Mouse (Mus musculus) megakaryocyte progenitor cell, adult 5-6 weeks (primary cell): ENCODE data around the gene Ssna1. TPM values are rescaled to one million over a fixed set of nuclear protein-coding genes. Genes with fewer than 3 reads are reported as not detected.

Source experiments
- ATAC-seq: replicated peaks from 2 replicates; pipeline ENCODE4 v1.8.0; 2016; ENCODE audit warnings: mild to moderate bottlenecking, moderate TSS enrichment, inconsistent platforms; ENCODE audit not compliant: poor library complexity
- total RNA-seq, 2 experiments: library from RNA; stranded (forward) in 1 of 2; stranded (reverse) in 1 of 2; fragments of 157-497, 149-512 nt in 1 of 2; fragments of 200-1000 nt in 1 of 2; gene quantifications; 2 replicates each; pipeline versions ENCODE4 v1.2.3 to v1.2.4; 2015 to 2017

The Ssna1 gene
- total RNA-seq, 2 experiments from 2014 or later: 92.7 to 136 TPM

DNA sequence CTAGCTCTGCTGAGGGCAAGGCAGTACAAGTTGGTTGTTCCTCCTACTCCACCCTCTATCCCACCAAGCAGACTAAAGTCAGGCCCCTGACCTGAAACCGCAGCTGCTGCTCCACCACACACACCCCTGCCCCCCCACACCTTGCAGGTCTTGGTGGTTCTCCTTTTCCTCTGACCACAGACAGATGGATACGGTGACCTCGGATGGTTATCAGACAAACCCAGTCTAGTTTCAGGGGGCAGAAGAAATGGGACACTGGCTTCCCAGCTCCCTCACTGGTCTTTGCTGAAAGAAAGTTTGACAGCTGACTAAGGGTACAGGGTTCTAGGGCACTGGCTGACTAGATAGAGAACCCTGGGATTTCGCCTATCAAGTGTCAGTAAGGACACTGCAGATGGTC lies 38.8 kb downstream of the Ssna1 start:
- peak; percentile 53 for ATAC-seq

DNA sequence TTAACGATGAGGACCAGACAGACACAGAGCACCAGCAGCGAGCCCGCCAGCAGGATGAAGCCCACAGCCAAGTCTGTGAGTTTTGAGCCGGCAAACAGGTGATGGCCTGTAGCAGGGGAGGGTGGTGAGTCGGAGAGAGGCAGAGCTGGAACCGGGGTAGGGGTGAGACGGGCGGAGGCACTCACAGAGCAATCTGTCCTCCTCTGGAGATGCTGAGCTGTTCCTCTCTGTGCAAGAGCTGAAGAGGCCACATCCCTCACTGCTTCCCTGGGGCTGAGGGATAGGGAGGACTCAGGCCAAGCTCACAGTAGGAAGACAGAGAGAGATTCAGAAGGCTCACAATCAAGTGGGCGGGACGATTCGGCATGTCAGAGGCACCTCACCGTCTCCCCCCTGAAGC lies 41.2 kb downstream of the Ssna1 start:
- no peak for ATAC-seq

DNA sequence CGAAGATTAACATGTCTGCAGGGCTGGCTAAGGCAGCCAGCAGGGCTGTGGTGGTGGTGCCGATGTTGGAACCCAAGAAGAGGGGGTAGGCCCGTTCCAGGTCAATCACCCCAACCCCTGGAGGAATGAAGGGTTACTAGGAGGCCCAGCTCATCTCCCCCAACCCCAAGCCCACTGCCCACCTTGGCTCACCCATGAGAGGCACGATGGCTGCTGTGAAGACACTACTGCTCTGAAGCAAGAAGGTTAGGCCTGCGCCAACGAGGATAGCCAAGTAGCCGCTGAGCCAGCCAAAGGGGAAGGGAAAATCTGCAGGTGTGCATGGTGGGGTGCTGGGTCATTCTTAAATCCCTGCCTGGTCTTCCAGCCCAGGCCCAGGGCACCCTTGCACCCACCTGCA lies 41.7 kb downstream of the Ssna1 start:
- ATAC-seq: no peak

DNA sequence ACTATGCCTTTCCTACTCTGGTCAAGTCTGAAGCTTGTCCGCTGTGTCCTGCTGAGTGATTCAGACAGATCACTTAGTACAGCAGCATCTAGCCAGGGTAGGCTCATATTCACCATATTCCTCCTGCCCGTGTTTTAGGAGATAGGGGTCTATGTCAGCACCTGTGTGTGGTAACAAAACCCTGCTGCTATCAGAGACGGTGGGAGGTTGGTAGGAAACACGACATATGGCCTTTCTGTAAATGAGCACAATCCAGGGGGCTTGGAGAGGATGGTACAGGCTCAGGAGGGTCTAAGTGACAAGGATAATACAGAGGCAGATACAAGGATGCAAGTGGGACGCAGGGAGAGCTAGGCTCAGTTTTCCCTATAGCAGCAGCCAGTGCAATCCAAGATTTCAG lies 42.7 kb downstream of the Ssna1 start:
- ATAC-seq: no peak

DNA sequence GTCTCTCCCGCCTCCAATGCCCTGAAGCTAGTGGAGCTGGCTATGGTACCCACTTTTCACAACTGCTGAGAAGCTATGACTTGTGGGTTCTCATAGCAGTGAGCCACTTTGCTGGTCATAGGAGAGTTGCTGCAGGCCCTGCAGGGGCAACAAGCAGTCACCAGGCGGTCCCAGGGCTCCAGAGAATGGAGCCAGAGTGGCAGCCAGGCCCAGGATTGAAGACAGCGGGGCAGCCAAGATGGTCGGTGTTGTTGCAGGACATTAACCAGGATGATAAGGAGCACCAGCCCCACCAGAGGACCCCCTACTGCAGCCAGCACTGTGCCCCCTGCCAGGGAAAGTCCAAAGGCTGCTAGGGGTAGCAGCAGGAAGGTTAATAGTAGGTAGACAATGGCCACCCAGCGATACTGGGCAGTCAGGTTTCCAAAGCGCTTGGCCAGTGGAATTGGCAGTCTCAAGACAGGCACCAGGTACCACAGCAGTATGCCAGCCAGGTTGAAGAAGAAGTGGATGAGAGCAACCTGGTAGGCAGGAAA lies 43.2 kb downstream of the Ssna1 start:
- no peak for ATAC-seq

DNA sequence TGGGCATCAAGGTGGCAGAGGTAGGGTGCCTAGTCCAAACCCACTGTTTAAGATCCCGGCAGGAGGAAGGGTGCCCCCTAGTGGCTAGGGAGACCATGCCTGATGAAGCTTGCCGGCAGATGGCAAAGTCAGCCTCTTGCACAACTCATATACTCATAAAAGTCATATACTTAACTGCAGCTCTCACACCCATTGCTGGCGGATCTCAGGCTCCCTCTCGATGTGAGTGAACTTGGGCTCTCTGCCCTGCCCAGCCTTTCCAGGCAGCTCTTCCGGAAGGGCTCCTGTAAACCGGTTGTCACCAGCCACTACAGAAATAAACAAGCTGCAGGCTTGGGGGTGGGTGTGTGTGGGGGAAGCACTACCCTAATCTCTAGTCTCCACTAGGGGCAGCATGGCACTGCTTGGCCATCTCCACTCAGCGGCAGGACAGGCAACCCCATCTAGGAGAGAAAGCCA lies 43.8 kb downstream of the Ssna1 start:
- ATAC-seq: peak; percentile 50

DNA sequence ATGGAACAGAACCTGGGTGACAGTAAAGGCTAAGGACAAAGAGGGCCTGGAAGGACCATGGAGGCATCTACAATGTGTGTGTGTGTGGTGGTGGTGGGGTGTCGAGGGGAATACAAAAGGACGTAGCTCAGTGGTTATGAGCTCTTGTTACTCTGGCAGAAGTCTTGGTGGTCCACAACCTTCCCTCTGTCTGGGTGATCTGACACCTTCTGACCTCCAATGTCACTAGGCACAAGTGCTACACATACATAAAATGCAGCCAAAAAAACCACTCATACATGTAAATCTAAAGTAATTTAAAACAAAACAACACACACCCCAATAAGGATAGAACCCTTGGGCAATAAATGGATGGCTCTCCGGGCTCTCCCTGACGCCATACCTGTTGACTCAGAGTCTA lies 44.8 kb downstream of the Ssna1 start:
- no peak for ATAC-seq

DNA sequence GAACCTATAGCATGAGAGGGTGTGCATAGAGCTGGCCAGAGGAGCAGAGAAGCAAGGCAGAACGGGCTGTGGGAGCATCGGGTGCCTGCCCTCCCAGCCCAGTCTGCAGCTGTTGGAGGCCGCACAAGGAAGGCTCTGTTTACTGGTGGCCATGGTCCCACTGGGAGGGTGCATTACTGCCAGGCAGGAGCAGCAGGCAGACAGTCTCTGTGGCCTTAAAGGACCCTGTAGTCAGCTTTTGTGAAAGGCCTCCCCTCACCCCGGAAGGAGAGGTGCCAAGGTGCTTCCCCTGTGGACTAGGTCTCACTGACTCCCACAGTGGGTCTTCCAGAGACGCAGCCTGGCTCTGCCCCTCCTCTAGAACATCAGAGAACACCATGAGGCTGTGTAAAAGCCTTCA lies 45.4 kb downstream of the Ssna1 start:
- no peak for ATAC-seq

DNA sequence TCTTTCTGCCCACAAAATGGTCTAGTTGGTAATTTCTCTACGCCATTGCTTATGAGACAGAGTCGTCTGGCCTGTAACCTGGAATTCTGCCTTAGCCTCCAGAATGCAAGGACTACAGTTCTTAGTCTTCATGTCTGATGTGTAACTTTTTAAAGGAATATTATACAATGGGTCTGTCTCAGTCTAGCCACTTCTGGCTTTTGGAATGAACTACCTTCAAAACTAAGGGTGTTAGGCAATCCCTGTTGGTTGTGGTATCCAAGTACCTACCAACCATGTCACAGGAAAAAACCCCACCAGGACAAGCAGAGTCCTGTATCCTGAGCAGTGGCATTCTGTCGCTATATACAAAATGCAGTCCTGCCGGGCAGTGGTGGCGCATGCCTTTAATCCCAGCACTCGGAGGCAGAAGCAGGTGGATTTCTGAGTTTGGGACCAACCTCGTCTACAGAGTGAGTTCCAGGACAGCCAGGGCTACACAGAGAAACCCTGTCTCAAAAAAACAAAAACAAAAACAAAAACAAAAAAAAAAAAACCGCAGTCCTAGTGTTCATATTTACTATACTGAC lies 46.3 kb downstream of the Ssna1 start:
- ATAC-seq: no peak

DNA sequence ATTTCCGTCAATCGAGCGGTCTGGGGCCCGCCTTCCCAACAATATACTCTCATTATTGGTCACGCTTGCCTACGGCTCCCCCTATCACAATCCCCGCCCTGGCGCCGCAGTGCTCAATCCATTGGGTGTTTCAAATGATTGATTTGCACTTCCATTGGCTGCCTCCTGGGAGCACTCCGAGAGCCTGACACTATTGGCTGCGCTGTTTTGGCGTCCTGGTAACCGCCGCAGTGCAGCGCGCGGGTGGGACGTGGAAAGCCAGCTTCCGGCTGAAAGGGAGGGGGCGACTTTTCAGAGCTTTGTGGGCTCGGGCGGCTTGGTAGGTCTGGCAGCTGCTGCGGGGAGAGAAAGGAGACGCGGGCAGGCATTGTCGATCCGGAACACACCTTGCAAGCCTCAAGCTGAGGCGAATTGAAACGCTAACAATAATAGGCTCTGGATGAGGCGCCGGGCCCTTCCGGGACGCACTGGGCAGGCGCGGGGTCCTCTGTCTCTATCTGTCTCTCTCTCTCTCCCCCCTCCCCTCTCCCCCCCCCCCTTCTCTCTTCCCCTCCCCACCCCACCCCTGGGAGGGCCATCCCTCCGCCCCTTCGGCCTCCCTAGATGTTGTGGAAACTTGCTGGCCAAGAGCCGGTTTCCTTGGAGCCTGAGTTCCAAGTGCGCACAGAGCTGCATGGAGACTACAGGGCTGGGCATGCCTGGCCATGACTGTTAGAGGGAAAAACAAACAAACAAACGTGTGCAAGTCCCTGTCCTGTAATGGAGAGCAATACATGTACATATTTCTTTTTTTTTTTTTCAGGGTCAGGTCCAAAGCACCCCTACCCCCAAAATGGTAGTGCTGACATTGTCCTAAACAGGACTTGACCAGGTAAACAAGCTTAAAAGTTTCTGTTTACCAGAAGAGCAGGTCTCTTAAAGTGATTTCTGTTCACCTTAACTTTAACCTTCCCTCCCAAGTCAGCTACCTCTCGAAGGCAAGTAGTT lies 47.2 kb downstream of the Ssna1 start:
- ATAC-seq: peak; percentile 65

DNA sequence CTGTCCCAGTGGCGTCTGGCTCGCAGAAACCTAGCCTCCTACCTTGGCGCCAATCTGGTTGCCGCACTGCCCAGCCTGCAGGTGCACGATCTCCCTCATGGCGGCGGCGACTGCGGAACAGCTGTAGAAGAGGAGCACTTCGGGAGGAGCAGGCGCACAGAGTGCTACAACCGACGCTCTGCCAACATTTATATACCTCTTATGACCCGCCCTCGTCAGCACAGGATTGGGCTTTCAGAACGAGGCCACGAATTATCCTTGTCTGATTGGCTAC lies 47.8 kb downstream of the Ssna1 start, which contains the start of gene Tubb4b:
Gene Tubb4b, minus strand, starts transcription at position 211 of the 274 bp plus-strand sequence.
- ATAC-seq: no peak

DNA sequence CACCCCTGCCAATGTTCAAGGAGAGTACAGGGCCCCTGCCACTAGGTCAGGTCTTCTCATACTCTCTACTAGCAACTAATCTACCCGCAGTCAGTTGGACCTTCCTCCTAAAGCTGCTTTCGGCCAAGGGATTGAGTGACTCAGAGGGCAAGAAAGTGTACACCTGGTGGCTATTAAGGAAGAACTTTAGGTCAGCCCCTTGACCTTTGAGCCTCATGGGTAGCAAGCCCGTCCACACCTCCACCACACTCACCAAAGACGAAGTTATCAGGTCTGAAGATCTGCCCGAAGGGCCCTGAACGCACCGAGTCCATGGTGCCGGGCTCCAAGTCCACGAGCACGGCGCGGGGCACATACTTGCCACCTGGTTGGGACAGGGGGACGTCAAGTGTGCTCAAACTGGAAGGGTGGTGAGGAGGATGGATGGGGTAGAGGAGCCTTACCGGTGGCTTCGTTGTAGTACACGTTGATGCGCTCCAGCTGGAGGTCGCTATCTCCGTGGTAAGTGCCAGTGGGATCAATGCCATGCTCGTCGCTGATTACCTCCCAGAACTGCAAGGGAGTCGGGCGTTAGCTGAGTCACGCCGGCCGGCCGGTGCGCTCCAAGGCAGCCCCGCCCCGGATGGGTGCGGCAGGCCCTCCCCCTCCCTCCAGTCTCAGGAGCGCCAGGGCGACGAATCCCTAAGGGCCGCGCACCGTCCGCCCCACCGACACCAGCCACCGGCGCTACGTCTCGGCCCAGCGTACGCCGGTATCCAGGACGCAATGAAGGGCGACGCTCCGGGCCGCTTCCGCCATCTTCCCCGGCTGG lies 48.4 kb downstream of the Ssna1 start:
- ATAC-seq: peak; percentile 51

DNA sequence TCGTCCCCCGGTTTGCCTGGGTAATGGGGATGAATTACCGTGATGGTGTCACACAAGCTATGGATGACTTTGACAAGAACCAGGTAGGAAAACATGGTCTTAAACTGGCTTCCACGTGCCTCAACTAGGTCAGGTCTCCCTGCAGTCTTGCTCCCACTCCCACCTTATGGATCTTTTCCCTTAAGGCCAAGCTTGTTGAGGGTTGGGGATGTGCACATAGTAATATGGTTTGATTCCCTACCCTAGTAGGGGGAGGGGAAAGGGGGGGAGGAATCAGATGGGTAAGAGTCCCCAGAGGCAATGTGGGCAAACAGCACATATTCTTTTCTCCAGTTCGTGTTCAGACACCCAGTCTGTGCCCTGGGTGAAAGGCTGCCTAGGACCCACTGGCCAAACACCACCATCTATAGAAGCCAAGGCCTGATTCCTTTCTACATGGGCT lies 50.9 kb downstream of the Ssna1 start:
- ATAC-seq: no peak

Other genes with a start within 250 kb of the Ssna1 start
Only the 30 nearest of the 34 such genes appear.
- not detected in 2 replicates for gene Entpd8, start 192.1 kb downstream of the Ssna1 start, total RNA-seq (2015)
- gene Entpd8, start 192.1 kb downstream of the Ssna1 start, total RNA-seq (2017): not detected in 2 replicates
- gene Noxa1, start 177.3 kb downstream of the Ssna1 start, total RNA-seq (2015): not detected in 2 replicates
- not detected in 2 replicates for gene Noxa1, start 177.3 kb downstream of the Ssna1 start, total RNA-seq (2017)
- gene Nrarp, start 91.7 kb downstream of the Ssna1 start, total RNA-seq (2015): 0.42 and 0.51 TPM in 2 replicates
- gene Nrarp, start 91.7 kb downstream of the Ssna1 start, total RNA-seq (2017): 0.78 and 1.3 TPM in 2 replicates
- 11.4 and 12.5 TPM in 2 replicates for gene Tor4a, start 75.6 kb downstream of the Ssna1 start, total RNA-seq (2015)
- 16.1 and 17.6 TPM in 2 replicates for gene Tor4a, start 75.6 kb downstream of the Ssna1 start, total RNA-seq (2017)
- 23.7 and 28.9 TPM in 2 replicates for gene Nelfb, start 60.9 kb downstream of the Ssna1 start, total RNA-seq (2015)
- gene Nelfb, start 60.9 kb downstream of the Ssna1 start, total RNA-seq (2017): 35.8 and 38.7 TPM in 2 replicates
- 0.30 TPM in 1 of 2 replicates, not detected in the other for gene Stpg3, start 57.8 kb downstream of the Ssna1 start, total RNA-seq (2015)
- 0.54 TPM in 1 of 2 replicates, not detected in the other for gene Stpg3, start 57.8 kb downstream of the Ssna1 start, total RNA-seq (2017)
- not detected in 2 replicates for gene Fam166a, start 53.7 kb downstream of the Ssna1 start, total RNA-seq (2015)
- not detected in 2 replicates for gene Fam166a, start 53.7 kb downstream of the Ssna1 start, total RNA-seq (2017)
- gene Tubb4b, start 47.7 kb downstream of the Ssna1 start, total RNA-seq (2015): 435 and 440 TPM in 2 replicates
- gene Tubb4b, start 47.7 kb downstream of the Ssna1 start, total RNA-seq (2017): 571 and 580 TPM in 2 replicates
- gene Slc34a3, start 38.1 kb downstream of the Ssna1 start, total RNA-seq (2015): not detected in 2 replicates
- not detected in 2 replicates for gene Slc34a3, start 38.1 kb downstream of the Ssna1 start, total RNA-seq (2017)
- not detected in 2 replicates for gene Rnf224, start 35.7 kb downstream of the Ssna1 start, total RNA-seq (2015)
- 0.25 TPM in 1 of 2 replicates, not detected in the other for gene Rnf224, start 35.7 kb downstream of the Ssna1 start, total RNA-seq (2017)
- gene Rnf208, start 30.2 kb downstream of the Ssna1 start, total RNA-seq (2015): 0.69 TPM in 1 of 2 replicates, not detected in the other
- gene Rnf208, start 30.2 kb downstream of the Ssna1 start, total RNA-seq (2017): 0.29 TPM in 1 of 2 replicates, not detected in the other
- gene Cysrt1, start 30.0 kb downstream of the Ssna1 start, total RNA-seq (2015): not detected in 2 replicates
- not detected in 2 replicates for gene Cysrt1, start 30.0 kb downstream of the Ssna1 start, total RNA-seq (2017)
- 3.9 and 5.0 TPM in 2 replicates for gene AL732309.1, start 25.6 kb downstream of the Ssna1 start, total RNA-seq (2015)
- gene AL732309.1, start 25.6 kb downstream of the Ssna1 start, total RNA-seq (2017): 3.2 and 3.8 TPM in 2 replicates
- gene Tmem203, start 17.0 kb downstream of the Ssna1 start, total RNA-seq (2015): 11.4 and 12.8 TPM in 2 replicates
- 9.6 and 9.8 TPM in 2 replicates for gene Tmem203, start 17.0 kb downstream of the Ssna1 start, total RNA-seq (2017)
- 7.9 and 13.3 TPM in 2 replicates for gene Tprn, start 9.8 kb downstream of the Ssna1 start, total RNA-seq (2015)
- 7.6 and 9.2 TPM in 2 replicates for gene Tprn, start 9.8 kb downstream of the Ssna1 start, total RNA-seq (2017)
- gene Anapc2, start within 50 bp of the Ssna1 start, total RNA-seq (2015): 28.3 and 34.4 TPM in 2 replicates
- gene Anapc2, start within 50 bp of the Ssna1 start, total RNA-seq (2017): 36.5 and 42.4 TPM in 2 replicates
- not detected in 2 replicates for gene Tmem210, start 15.7 kb upstream of the Ssna1 start, total RNA-seq (2015)
- not detected in 2 replicates for gene Tmem210, start 15.7 kb upstream of the Ssna1 start, total RNA-seq (2017)
- gene Lrrc26, start 17.5 kb upstream of the Ssna1 start, total RNA-seq (2015): not detected in 2 replicates
- not detected in 2 replicates for gene Lrrc26, start 17.5 kb upstream of the Ssna1 start, total RNA-seq (2017)
- not detected in 2 replicates for gene Grin1, start 46.7 kb upstream of the Ssna1 start, total RNA-seq (2015)
- gene Grin1, start 46.7 kb upstream of the Ssna1 start, total RNA-seq (2017): not detected in 2 replicates
- 19.1 and 23.4 TPM in 2 replicates for gene Man1b1, start 59.9 kb upstream of the Ssna1 start, total RNA-seq (2015)
- 42.5 and 52.1 TPM in 2 replicates for gene Man1b1, start 59.9 kb upstream of the Ssna1 start, total RNA-seq (2017)
- 15.8 and 16.3 TPM in 2 replicates for gene Dpp7, start 83.9 kb upstream of the Ssna1 start, total RNA-seq (2015)
- 19.1 and 32.9 TPM in 2 replicates for gene Dpp7, start 83.9 kb upstream of the Ssna1 start, total RNA-seq (2017)
- gene Uap1l1, start 93.2 kb upstream of the Ssna1 start, total RNA-seq (2015): 42.2 and 60.4 TPM in 2 replicates
- 13.6 and 14.5 TPM in 2 replicates for gene Uap1l1, start 93.2 kb upstream of the Ssna1 start, total RNA-seq (2017)
- gene Sapcd2, start 99.9 kb upstream of the Ssna1 start, total RNA-seq (2015): 6.0 and 10.8 TPM in 2 replicates
- 5.8 and 6.7 TPM in 2 replicates for gene Sapcd2, start 99.9 kb upstream of the Ssna1 start, total RNA-seq (2017)
- gene Entpd2, start 123.4 kb upstream of the Ssna1 start, total RNA-seq (2015): not detected in 2 replicates
- not detected in 2 replicates for gene Entpd2, start 123.4 kb upstream of the Ssna1 start, total RNA-seq (2017)
- gene Npdc1, start 126.9 kb upstream of the Ssna1 start, total RNA-seq (2015): 1.5 TPM in 1 of 2 replicates, not detected in the other
- 0.27 TPM in 1 of 2 replicates, not detected in the other for gene Npdc1, start 126.9 kb upstream of the Ssna1 start, total RNA-seq (2017)
- 11.1 and 12.5 TPM in 2 replicates for gene Fut7, start 150.8 kb upstream of the Ssna1 start, total RNA-seq (2015)
- 21.4 and 24.2 TPM in 2 replicates for gene Fut7, start 150.8 kb upstream of the Ssna1 start, total RNA-seq (2017)
- 66.7 and 70.5 TPM in 2 replicates for gene Abca2, start 156.3 kb upstream of the Ssna1 start, total RNA-seq (2015)
- 26.9 and 29.5 TPM in 2 replicates for gene Abca2, start 156.3 kb upstream of the Ssna1 start, total RNA-seq (2017)
- not detected in 2 replicates for gene Clic3, start 184.4 kb upstream of the Ssna1 start, total RNA-seq (2015)
- gene Clic3, start 184.4 kb upstream of the Ssna1 start, total RNA-seq (2017): 0.27 TPM in 1 of 2 replicates, not detected in the other
- 32.8 and 40.9 TPM in 2 replicates for gene Paxx, start 188.7 kb upstream of the Ssna1 start, total RNA-seq (2015)
- gene Paxx, start 188.7 kb upstream of the Ssna1 start, total RNA-seq (2017): 15.3 and 21.3 TPM in 2 replicates
- 0.42 TPM in 1 of 2 replicates, not detected in the other for gene Ptgds, start 197.6 kb upstream of the Ssna1 start, total RNA-seq (2015)
- gene Ptgds, start 197.6 kb upstream of the Ssna1 start, total RNA-seq (2017): not detected in 2 replicates